Mouse (Mus musculus): ENCODE measurements around the gene Map2k1.

- TF ChIP-seq CHD2 (IDR thresholded peaks at IDR 0.05; ENCODE audit: low read depth, low read length) (no peak), MAFK (IDR thresholded peaks at IDR 0.05; ENCODE audit: insufficient read depth, low read depth, low read length) (no peak)
Observed at GRCm38 (mm10) chr9:64202331-64202730, 51.1 kb downstream of the Map2k1 start.

All from ES-E14 (cell line).